Mouse (Mus musculus) hindbrain, embryonic 12.5 days (tissue): ENCODE results near the gene Gm17349. TPM values are rescaled to one million over a fixed set of nuclear protein-coding genes. Genes with fewer than 3 reads are reported as not detected.

ENCODE experiments used
- ATAC-seq: fragments of 200-750 bp; cut with Nextera tagmentation; 2 replicates; pipeline ENCODE4 v1.8.0; 2017; ENCODE audit warnings: moderate TSS enrichment; ENCODE audit not compliant: low FRiP score
- H3K27ac ChIP-seq: fragments of 300-500 bp; sonication (generic); 2 replicates; pipeline ENCODE4 v1.5.1; 2016; ENCODE audit warnings: mild to moderate bottlenecking
- H3K27me3 ChIP-seq: fragments of 300-500 bp; sonication (generic); 2 replicates; pipeline ENCODE4 v1.6.1; 2016; ENCODE audit warnings: mild to moderate bottlenecking
- H3K36me3 ChIP-seq: fragments of 300-500 bp; sonication (generic); 2 replicates; pipeline ENCODE4 v1.6.1; 2016; ENCODE audit warnings: mild to moderate bottlenecking
- H3K4me1 ChIP-seq: fragments of 300-500 bp; sonication (generic); 2 replicates; pipeline ENCODE4 v1.6.1; 2016
- H3K4me2 ChIP-seq: fragments of 300-500 bp; sonication (generic); replicated peaks from 2 replicates; pipeline ENCODE4 v1.6.1; 2016; ENCODE audit warnings: mild to moderate bottlenecking
- H3K4me3 ChIP-seq: fragments of 300-500 bp; sonication (generic); 2 replicates; pipeline ENCODE4 v1.5.1; 2016; ENCODE audit warnings: mild to moderate bottlenecking
- H3K9ac ChIP-seq: fragments of 300-500 bp; sonication (generic); 2 replicates; pipeline ENCODE4 v1.6.1; 2016; ENCODE audit warnings: mild to moderate bottlenecking, moderate library complexity
- H3K9me3 ChIP-seq: fragments of 300-500 bp; sonication (generic); replicated peaks from 2 replicates; pipeline ENCODE4 v1.6.1; 2016; ENCODE audit warnings: mild to moderate bottlenecking
- WGBS: fragments of 180-500 bp; shearing (Covaris S2); methylation state at CpG from one replicate; pipeline ENCODE4 v1.1.7; 2016; 5-methylcytosine and 5-hydroxymethylcytosine counted together
- polyA plus RNA-seq: library from polyadenylated mRNA; unstranded; fragments of >200 nt; fragmentation: Nextera tagmentation; extraction: Ambion mirVana; gene quantifications from 2 replicates; pipeline ENCODE4 v1.2.1, GENCODE M21; 2016

Gm17349 gene
- polyA plus RNA-seq, 1 experiment from 2014 or later = not detected

- Histone ChIP-seq H3K9ac (no peak overlapping the region), H3K27me3 (no peaks in the 10 kb centered on the region), H3K27ac (no peak overlapping the region), H3K36me3 (peaks cover 7% of the 10 kb centered on the region; the same call in 1 of the 2 replicates), H3K9me3 (no peaks in the 10 kb centered on the region), H3K4me3 (no peak overlapping the region), H3K4me1 (peaks cover 9% of the 10 kb centered on the region), H3K4me2 (no peak overlapping the region)
- 95% methylated on average over 5 of the region's 5 CpGs for WGBS
- no peak for ATAC-seq
These were observed 21.1 kb downstream of the Gm17349 start for GRCm38 (mm10) chr15:99684156-99684555.

- H3K36me3 ChIP-seq = peaks cover 7% of the 10 kb centered on the region; the same call in 1 of the 2 replicates
- H3K4me3 ChIP-seq = no peak overlapping the region
- H3K27me3 ChIP-seq = no peaks in the 10 kb centered on the region
- no peak overlapping the region for H3K4me2 ChIP-seq
- H3K9ac ChIP-seq = no peak overlapping the region
- no peak for ATAC-seq
- peaks cover 14% of the 10 kb centered on the region for H3K4me1 ChIP-seq
- H3K9me3 ChIP-seq = no peaks in the 10 kb centered on the region
- 90% methylated on average over 7 of the region's 7 CpGs for whole genome bisulfite sequencing
- no peak overlapping the region for H3K27ac ChIP-seq
These were observed 22.4 kb downstream of the Gm17349 start for GRCm38 (mm10) chr15:99682880-99683279.

GRCm38 (mm10) chr15:99679008-99679407 is 26.3 kb downstream of the Gm17349 start:
- 70% methylated on average over 7 of the region's 7 CpGs for WGBS
- no peak for ATAC-seq
- no peaks in the 10 kb centered on the region for H3K27me3 ChIP-seq
- 0 out of 2 replicates have a peak overlapping the region, but pooled peaks have one; percentile 27 for H3K9ac ChIP-seq
- peak overlapping the region; percentile 36; the same call in 1 of the 2 replicates for H3K27ac ChIP-seq
- H3K4me1 ChIP-seq = peaks cover 32% of the 10 kb centered on the region
- H3K9me3 ChIP-seq = no peaks in the 10 kb centered on the region
- H3K4me3 ChIP-seq = no peak overlapping the region
- peaks cover 4% of the 10 kb centered on the region; the same call in 1 of the 2 replicates for H3K36me3 ChIP-seq
- H3K4me2 ChIP-seq = no peak overlapping the region

- H3K4me1 ChIP-seq = peaks cover 37% of the 10 kb centered on the region
- no peaks in the 10 kb centered on the region; the same call in 1 of the 2 replicates for H3K36me3 ChIP-seq
- peak; percentile 27; the same call in 1 of the 2 replicates for ATAC-seq
- no peak overlapping the region for H3K27ac ChIP-seq
- no peaks in the 10 kb centered on the region for H3K9me3 ChIP-seq
- H3K9ac ChIP-seq = 0 out of 2 replicates have a peak overlapping the region, but pooled peaks have one; percentile 27
- 0 out of 2 replicates have a peak, but pooled peaks cover 2% of the 10 kb centered on the region for H3K27me3 ChIP-seq
- no peak overlapping the region for H3K4me2 ChIP-seq
- 12% methylated on average over 13 of the region's 13 CpGs for WGBS
- H3K4me3 ChIP-seq = no peak overlapping the region
These were observed 27.1 kb downstream of the Gm17349 start for GRCm38 (mm10) chr15:99678063-99678800.

- 0 out of 2 replicates have a peak overlapping the region, but pooled peaks have one; percentile 10 for H3K4me3 ChIP-seq
- H3K36me3 ChIP-seq = peaks cover 5% of the 10 kb centered on the region; the same call in 1 of the 2 replicates
- H3K4me2 ChIP-seq = peak overlapping the region; percentile 29
- WGBS = 15% methylated on average over 8 of the region's 8 CpGs
- no peaks in the 10 kb centered on the region for H3K9me3 ChIP-seq
- H3K27ac ChIP-seq = peak overlapping the region; percentile 82
- peaks cover 4% of the 10 kb centered on the region; the same call in 1 of the 2 replicates for H3K27me3 ChIP-seq
- peaks cover 46% of the 10 kb centered on the region for H3K4me1 ChIP-seq
- ATAC-seq = peak; percentile 74
- H3K9ac ChIP-seq = peak overlapping the region; percentile 45; the same call in 1 of the 2 replicates
These were observed 28.2 kb downstream of the Gm17349 start for GRCm38 (mm10) chr15:99677089-99677488.

GRCm38 (mm10) chr15:99674866-99675265 is 30.4 kb downstream of the Gm17349 start:
- Histone ChIP-seq H3K4me3 (no peak overlapping the region), H3K4me2 (peak overlapping the region; percentile 27), H3K4me1 (peaks cover 62% of the 10 kb centered on the region), H3K27ac (no peak overlapping the region), H3K27me3 (peaks cover 16% of the 10 kb centered on the region), H3K9me3 (no peaks in the 10 kb centered on the region), H3K36me3 (peaks cover 5% of the 10 kb centered on the region; the same call in 1 of the 2 replicates), H3K9ac (peak overlapping the region; percentile 38; the same call in 1 of the 2 replicates)
- 81% methylated on average over 3 of the region's 3 CpGs for WGBS
- no peak for ATAC-seq

- H3K4me1 ChIP-seq = peaks cover 54% of the 10 kb centered on the region
- H3K36me3 ChIP-seq = peaks cover 5% of the 10 kb centered on the region; the same call in 1 of the 2 replicates
- peak overlapping the region; percentile 97 for H3K9ac ChIP-seq
- H3K4me2 ChIP-seq = peak overlapping the region; percentile 90
- H3K9me3 ChIP-seq = no peaks in the 10 kb centered on the region; the same call in 1 of the 2 replicates
- peak overlapping the region; percentile 80; the same call in 1 of the 2 replicates for H3K4me3 ChIP-seq
- no peak for ATAC-seq
- WGBS = 71% methylated on average over 14 of the region's 14 CpGs
- no peak overlapping the region for H3K27ac ChIP-seq
- peaks cover 16% of the 10 kb centered on the region for H3K27me3 ChIP-seq
These were observed 33.5 kb downstream of the Gm17349 start for GRCm38 (mm10) chr15:99671783-99672182.

GRCm38 (mm10) chr15:99670964-99671670 is 34.2 kb downstream of the Gm17349 start:
- Histone ChIP-seq H3K4me1 (peaks cover 56% of the 10 kb centered on the region), H3K4me3 (peak overlapping the region; percentile 80), H3K27ac (peak overlapping the region; percentile 91), H3K27me3 (peaks cover 21% of the 10 kb centered on the region), H3K9me3 (no peaks in the 10 kb centered on the region; the same call in 1 of the 2 replicates), H3K9ac (peak overlapping the region; percentile 97), H3K36me3 (peaks cover 5% of the 10 kb centered on the region; the same call in 1 of the 2 replicates), H3K4me2 (peak overlapping the region; percentile 90)
- peak; percentile 26 for ATAC-seq
- WGBS = 10% methylated on average over 12 of the region's 17 CpGs

- peaks cover 27% of the 10 kb centered on the region for H3K27me3 ChIP-seq
- ATAC-seq = peak; percentile 64
- H3K9me3 ChIP-seq = no peaks in the 10 kb centered on the region; the same call in 1 of the 2 replicates
- H3K4me3 ChIP-seq = peak within 1 kb of the TSS; percentile 80
- peak within 1 kb of the TSS; percentile 97 for H3K9ac ChIP-seq
- H3K4me1 ChIP-seq = peaks cover 64% of the 10 kb centered on the region
- H3K36me3 ChIP-seq = peaks cover 5% of the 10 kb centered on the region; the same call in 1 of the 2 replicates
- peak within 1 kb of the TSS; percentile 91 for H3K27ac ChIP-seq
- H3K4me2 ChIP-seq = peak within 1 kb of the TSS; percentile 90
- under 1% methylated on average over 63 of the region's 74 CpGs for WGBS
These were observed 35.0 kb downstream of the Gm17349 start, which contains the start of gene Asic1 for GRCm38 (mm10) chr15:99670154-99670821. Gene Asic1, plus strand, starts transcription at chr15:99670368.

GRCm38 (mm10) chr15:99669392-99669791 is 35.9 kb downstream of the Gm17349 start:
- peaks cover 68% of the 10 kb centered on the region for H3K4me1 ChIP-seq
- H3K4me3 ChIP-seq = no peak overlapping the region
- H3K4me2 ChIP-seq = peak overlapping the region; percentile 90
- 0% methylated on average over 1 of the region's 1 CpGs for WGBS
- no peak for ATAC-seq
- peaks cover 27% of the 10 kb centered on the region for H3K27me3 ChIP-seq
- H3K9ac ChIP-seq = no peak overlapping the region
- peaks cover 5% of the 10 kb centered on the region; the same call in 1 of the 2 replicates for H3K36me3 ChIP-seq
- H3K27ac ChIP-seq = peak overlapping the region; percentile 91
- no peaks in the 10 kb centered on the region; the same call in 1 of the 2 replicates for H3K9me3 ChIP-seq

GRCm38 (mm10) chr15:99668881-99669280 is 36.4 kb downstream of the Gm17349 start:
- Histone ChIP-seq H3K36me3 (peaks cover 5% of the 10 kb centered on the region; the same call in 1 of the 2 replicates), H3K4me2 (peak overlapping the region; percentile 90), H3K9ac (no peak overlapping the region), H3K4me1 (peaks cover 74% of the 10 kb centered on the region), H3K9me3 (no peaks in the 10 kb centered on the region; the same call in 1 of the 2 replicates), H3K27ac (peak overlapping the region; percentile 49; the same call in 1 of the 2 replicates), H3K4me3 (no peak overlapping the region), H3K27me3 (peaks cover 27% of the 10 kb centered on the region)
- 3% methylated on average over 12 of the region's 12 CpGs for WGBS
- no peak for ATAC-seq
